Mouse (Mus musculus) stomach, embryonic 15.5 days (tissue): ENCODE measurements around the gene Megf8. TPM values are rescaled to one million over a fixed set of nuclear protein-coding genes. Genes with fewer than 3 reads are reported as not detected.
A peak's percentile ranks its signal among the peaks of the same experiment; 100 is the strongest.

Experiments
- ATAC-seq: fragments of 200-750 bp; cut with Nextera tagmentation; 2 replicates; pipeline ENCODE4 v1.8.0; 2017; ENCODE audit warnings: low read depth, moderate number of reproducible peaks, moderate TSS enrichment; ENCODE audit not compliant: insufficient read depth, low FRiP score
- H3K27ac ChIP-seq: fragments of 300-500 bp; sonication (generic); 2 replicates; pipeline ENCODE4 v1.5.1; 2015; ENCODE audit warnings: mild to moderate bottlenecking, inconsistent platforms
- H3K27me3 ChIP-seq: fragments of 300-500 bp; sonication (generic); replicated peaks from 2 replicates; pipeline ENCODE4 v1.6.1; 2015; ENCODE audit warnings: inconsistent platforms
- H3K36me3 ChIP-seq: fragments of 300-500 bp; sonication (generic); 2 replicates; pipeline ENCODE4 v1.6.1; 2015; ENCODE audit warnings: inconsistent platforms
- H3K4me1 ChIP-seq: fragments of 300-500 bp; sonication (generic); 2 replicates; pipeline ENCODE4 v1.6.1; 2015; ENCODE audit warnings: inconsistent platforms
- H3K4me2 ChIP-seq: fragments of 300-500 bp; sonication (generic); 2 replicates; pipeline ENCODE4 v1.6.1; 2015; ENCODE audit warnings: mild to moderate bottlenecking, inconsistent platforms
- H3K4me3 ChIP-seq: fragments of 300-500 bp; sonication (generic); replicated peaks from 2 replicates; pipeline ENCODE4 v1.5.1; 2015; ENCODE audit warnings: inconsistent platforms
- H3K9ac ChIP-seq: fragments of 300-500 bp; sonication (generic); 2 replicates; pipeline ENCODE4 v1.6.1; 2015; ENCODE audit warnings: inconsistent platforms
- H3K9me3 ChIP-seq: fragments of 300-500 bp; sonication (generic); 2 replicates; pipeline ENCODE4 v1.6.1; 2016; ENCODE audit warnings: inconsistent platforms
- WGBS: fragments of 180-500 bp; shearing (Covaris S2); methylation state at CpG from one replicate; pipeline ENCODE4 v1.1.7; 2015; 5-methylcytosine and 5-hydroxymethylcytosine counted together
- polyA plus RNA-seq: library from polyadenylated mRNA; unstranded; fragments of >200 nt; fragmentation: Nextera tagmentation; extraction: Ambion mirVana; gene quantifications from 2 replicates; pipeline ENCODE4 v1.2.1, GENCODE M21; 2015

Gene Megf8
- polyA plus RNA-seq, 1 experiment from 2014 or later: 10.3 TPM

- ATAC-seq: peak; percentile 5; the same call in 1 of the 2 replicates
- H3K27me3 ChIP-seq: no peaks in the 10 kb centered on the region
- WGBS: 16% methylated on average over 12 of the region's 12 CpGs
Measured at GRCm38 (mm10) chr7:25281166-25281733, 35.7 kb upstream of the Megf8 start.

GRCm38 (mm10) chr7:25281734-25282601 is 35.0 kb upstream of the Megf8 start:
- Histone ChIP-seq H3K4me3 (peak overlapping the region; percentile 71), H3K9ac (peak overlapping the region; percentile 71), H3K4me1 (peaks cover 49% of the 10 kb centered on the region), H3K36me3 (peaks cover 22% of the 10 kb centered on the region), H3K27ac (peak overlapping the region; percentile 100), H3K27me3 (no peaks in the 10 kb centered on the region), H3K9me3 (no peaks in the 10 kb centered on the region), H3K4me2 (peak overlapping the region; percentile 87)
- ATAC-seq: peak; percentile 80
- 1% methylated on average over 47 of the region's 108 CpGs for WGBS

More at GRCm38 (mm10) chr7:25281166-25281733, 35.7 kb upstream of the Megf8 start:
- Histone ChIP-seq H3K9ac (peak overlapping the region; percentile 48; the same call in 1 of the 2 replicates), H3K4me3 (peak overlapping the region; percentile 71), H3K9me3 (no peaks in the 10 kb centered on the region), H3K36me3 (peaks cover 15% of the 10 kb centered on the region), H3K4me2 (peak overlapping the region; percentile 87), H3K4me1 (peaks cover 53% of the 10 kb centered on the region), H3K27ac (peak overlapping the region; percentile 100)

GRCm38 (mm10) chr7:25282731-25283211 is 34.2 kb upstream of the Megf8 start:
- H3K9ac ChIP-seq: peak overlapping the region; percentile 71

DNA sequence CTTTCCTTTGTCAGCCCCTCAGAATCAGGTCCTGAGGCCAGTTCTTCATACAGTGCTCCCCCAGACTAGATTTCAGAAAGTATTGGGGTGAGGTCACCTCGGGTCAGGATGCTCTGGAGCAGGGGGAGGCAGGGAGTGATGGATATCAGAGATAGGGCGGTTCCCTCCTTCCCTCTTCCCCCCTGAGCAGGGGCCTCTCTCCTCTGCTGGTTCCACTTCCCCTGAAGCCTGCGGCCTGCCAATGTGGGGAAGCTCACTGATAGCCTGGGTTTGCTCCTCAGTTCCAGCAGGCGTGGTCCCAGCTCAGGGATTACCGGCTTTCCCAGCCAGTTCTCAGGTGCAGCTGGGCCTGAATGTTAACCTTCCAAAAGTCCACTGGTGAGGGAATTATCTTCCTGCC is 33.3 kb upstream of the Megf8 start:
- Histone ChIP-seq H3K9me3 (no peaks in the 10 kb centered on the region), H3K4me2 (peak overlapping the region; percentile 73), H3K9ac (peak overlapping the region; percentile 71; the same call in 1 of the 2 replicates), H3K27ac (peak overlapping the region; percentile 99), H3K4me1 (peaks cover 41% of the 10 kb centered on the region), H3K27me3 (no peaks in the 10 kb centered on the region), H3K4me3 (peak overlapping the region; percentile 71), H3K36me3 (peaks cover 38% of the 10 kb centered on the region)
- no peak for ATAC-seq
- WGBS: 4% methylated on average over 5 of the region's 5 CpGs

More at GRCm38 (mm10) chr7:25282731-25283211, 34.2 kb upstream of the Megf8 start:
- Histone ChIP-seq H3K4me2 (peak overlapping the region; percentile 73), H3K36me3 (peaks cover 30% of the 10 kb centered on the region), H3K4me1 (peaks cover 43% of the 10 kb centered on the region), H3K4me3 (peak overlapping the region; percentile 71), H3K27ac (peak overlapping the region; percentile 99), H3K27me3 (no peaks in the 10 kb centered on the region), H3K9me3 (no peaks in the 10 kb centered on the region)
- 0% methylated on average over 33 of the region's 36 CpGs for WGBS
- ATAC-seq: no peak

- peak overlapping the region; percentile 19; the same call in 1 of the 2 replicates for H3K9ac ChIP-seq
- peaks cover 43% of the 10 kb centered on the region for H3K36me3 ChIP-seq
- H3K4me1 ChIP-seq: peaks cover 41% of the 10 kb centered on the region
- ATAC-seq: no peak
- H3K9me3 ChIP-seq: no peaks in the 10 kb centered on the region
- 0 out of 2 replicates have a peak overlapping the region, but pooled peaks have one; percentile 99 for H3K27ac ChIP-seq
- H3K27me3 ChIP-seq: no peaks in the 10 kb centered on the region
- H3K4me2 ChIP-seq: peak overlapping the region; percentile 73
- 48% methylated on average over 2 of the region's 2 CpGs for WGBS
- H3K4me3 ChIP-seq: peak overlapping the region; percentile 71
Measured at GRCm38 (mm10) chr7:25284171-25284570, 32.8 kb upstream of the Megf8 start.

DNA sequence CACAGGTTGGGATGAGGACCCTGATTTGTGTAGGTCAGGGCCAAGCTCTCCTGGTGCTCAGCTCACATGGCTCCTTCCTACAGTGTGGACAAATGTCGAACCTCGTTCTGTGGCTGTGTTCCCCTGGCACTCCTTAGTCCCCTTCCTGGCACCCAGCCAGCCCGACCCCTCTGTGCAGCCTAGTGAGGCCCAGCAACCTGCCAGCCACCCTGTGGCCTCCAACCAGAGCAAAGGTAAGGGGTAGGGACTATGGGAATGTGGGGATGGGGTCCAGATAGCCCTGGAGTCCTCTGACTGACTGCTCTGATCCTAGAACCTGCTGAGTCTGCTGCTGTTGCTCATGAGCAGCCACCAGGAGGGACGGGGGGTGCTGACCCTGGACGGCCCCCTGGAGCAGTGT is 32.2 kb upstream of the Megf8 start:
- H3K9ac ChIP-seq: no peak overlapping the region
- no peaks in the 10 kb centered on the region for H3K9me3 ChIP-seq
- peaks cover 49% of the 10 kb centered on the region for H3K36me3 ChIP-seq
- 53% methylated on average over 5 of the region's 5 CpGs for WGBS
- H3K27me3 ChIP-seq: no peaks in the 10 kb centered on the region
- H3K4me2 ChIP-seq: no peak overlapping the region
- no peak for ATAC-seq
- peaks cover 40% of the 10 kb centered on the region for H3K4me1 ChIP-seq
- H3K27ac ChIP-seq: peak overlapping the region; percentile 99; the same call in 1 of the 2 replicates
- no peak overlapping the region; the same call in 1 of the 2 replicates for H3K4me3 ChIP-seq

GRCm38 (mm10) chr7:25285511-25286238 is 31.3 kb upstream of the Megf8 start:
- no peak overlapping the region for H3K27ac ChIP-seq
- H3K27me3 ChIP-seq: no peaks in the 10 kb centered on the region
- H3K9me3 ChIP-seq: no peaks in the 10 kb centered on the region
- no peak overlapping the region for H3K9ac ChIP-seq
- no peak overlapping the region for H3K4me3 ChIP-seq
- H3K4me2 ChIP-seq: no peak overlapping the region
- WGBS: 93% methylated on average over 20 of the region's 20 CpGs
- H3K36me3 ChIP-seq: peaks cover 58% of the 10 kb centered on the region
- H3K4me1 ChIP-seq: peaks cover 35% of the 10 kb centered on the region
- no peak for ATAC-seq

DNA sequence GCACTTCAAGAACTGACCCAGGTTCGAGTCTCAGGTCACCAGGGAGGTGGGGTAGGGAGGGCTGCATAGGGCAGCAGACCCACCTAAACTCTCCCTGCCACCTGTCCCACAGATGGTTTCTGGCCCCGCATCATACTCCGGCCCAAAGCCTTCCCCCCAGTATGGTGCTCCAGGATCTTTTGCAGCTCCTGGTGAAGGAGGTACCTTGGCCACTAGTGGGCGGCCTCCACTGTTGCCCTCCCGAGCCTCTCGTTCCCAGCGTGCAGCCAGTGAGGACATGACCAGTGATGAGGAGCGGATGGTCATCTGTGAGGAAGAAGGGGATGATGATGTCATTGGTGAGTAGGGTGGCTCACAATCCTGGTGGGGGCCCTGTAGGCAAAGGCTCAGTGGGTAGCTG is 30.0 kb upstream of the Megf8 start:
- Histone ChIP-seq H3K4me3 (no peak overlapping the region), H3K27me3 (no peaks in the 10 kb centered on the region), H3K9ac (no peak overlapping the region), H3K27ac (no peak overlapping the region), H3K36me3 (peaks cover 70% of the 10 kb centered on the region), H3K9me3 (no peaks in the 10 kb centered on the region), H3K4me2 (no peak overlapping the region), H3K4me1 (peaks cover 26% of the 10 kb centered on the region)
- 79% methylated on average over 8 of the region's 8 CpGs for WGBS
- no peak for ATAC-seq

- Histone ChIP-seq H3K9ac (no peak overlapping the region), H3K9me3 (no peaks in the 10 kb centered on the region), H3K27ac (no peak overlapping the region), H3K4me3 (no peak overlapping the region), H3K4me1 (peaks cover 26% of the 10 kb centered on the region), H3K36me3 (peaks cover 79% of the 10 kb centered on the region), H3K4me2 (no peak overlapping the region), H3K27me3 (no peaks in the 10 kb centered on the region)
- ATAC-seq: no peak
- 86% methylated on average over 12 of the region's 12 CpGs for WGBS
Measured at GRCm38 (mm10) chr7:25288011-25288410, 29.0 kb upstream of the Megf8 start.

DNA sequence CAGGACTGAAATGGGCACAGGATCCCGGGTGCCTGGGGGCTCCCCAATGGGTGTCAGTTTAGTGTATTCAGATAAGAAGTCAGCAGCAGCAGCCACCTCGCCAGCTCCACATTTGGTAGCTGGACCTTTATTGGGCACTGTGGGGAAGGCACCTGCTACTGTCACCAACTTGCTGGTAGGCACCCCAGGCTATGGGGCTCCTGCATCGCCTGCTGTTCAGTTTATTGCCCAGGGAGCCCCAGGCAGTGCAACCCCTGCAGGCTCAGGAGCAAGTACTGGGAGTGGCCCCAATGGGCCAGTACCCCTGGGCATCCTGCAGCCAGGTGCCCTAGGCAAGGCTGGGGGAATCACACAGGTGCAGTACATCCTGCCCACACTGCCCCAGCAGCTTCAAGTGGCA is 28.2 kb upstream of the Megf8 start:
- peaks cover 19% of the 10 kb centered on the region for H3K4me1 ChIP-seq
- H3K4me3 ChIP-seq: no peak overlapping the region
- no peak for ATAC-seq
- H3K9ac ChIP-seq: no peak overlapping the region
- no peaks in the 10 kb centered on the region for H3K9me3 ChIP-seq
- H3K36me3 ChIP-seq: peaks cover 86% of the 10 kb centered on the region
- no peaks in the 10 kb centered on the region for H3K27me3 ChIP-seq
- 89% methylated on average over 3 of the region's 3 CpGs for WGBS
- no peak overlapping the region for H3K27ac ChIP-seq
- H3K4me2 ChIP-seq: no peak overlapping the region

- Histone ChIP-seq H3K4me1 (peaks cover 7% of the 10 kb centered on the region), H3K27ac (no peak overlapping the region)
- WGBS: 95% methylated on average over 3 of the region's 3 CpGs
Measured at GRCm38 (mm10) chr7:25289925-25290324, 27.0 kb upstream of the Megf8 start.

More at GRCm38 (mm10) chr7:25289925-25290324, 27.0 kb upstream of the Megf8 start:
- peaks cover 92% of the 10 kb centered on the region for H3K36me3 ChIP-seq
- no peak overlapping the region for H3K9ac ChIP-seq
- H3K4me2 ChIP-seq: no peak overlapping the region
- ATAC-seq: no peak
- H3K4me3 ChIP-seq: no peak overlapping the region
- H3K9me3 ChIP-seq: no peaks in the 10 kb centered on the region
- no peaks in the 10 kb centered on the region for H3K27me3 ChIP-seq
